Mouse (Mus musculus) testis, postnatal 10 days (tissue): ENCODE measurements around the gene Scap.
"Not testable (repeated sequence)": the region's sequence is repeated elsewhere in the genome, so short reads cannot be mapped to it uniquely, and the experiment has no call there.

Source experiments
- DNase-seq: peaks from one replicate; pipeline ENCODE4 v3.0.0; 2021; ENCODE audit warnings: low spot score

Gene Scap

GRCm38 (mm10) chr9:110384369-110384929, 51.4 kb downstream of the Scap start:
- peak; percentile 58 for DNase-seq

GRCm38 (mm10) chr9:110388011-110388410, 54.9 kb downstream of the Scap start:
- peak; percentile 36 for DNase-seq

DNA sequence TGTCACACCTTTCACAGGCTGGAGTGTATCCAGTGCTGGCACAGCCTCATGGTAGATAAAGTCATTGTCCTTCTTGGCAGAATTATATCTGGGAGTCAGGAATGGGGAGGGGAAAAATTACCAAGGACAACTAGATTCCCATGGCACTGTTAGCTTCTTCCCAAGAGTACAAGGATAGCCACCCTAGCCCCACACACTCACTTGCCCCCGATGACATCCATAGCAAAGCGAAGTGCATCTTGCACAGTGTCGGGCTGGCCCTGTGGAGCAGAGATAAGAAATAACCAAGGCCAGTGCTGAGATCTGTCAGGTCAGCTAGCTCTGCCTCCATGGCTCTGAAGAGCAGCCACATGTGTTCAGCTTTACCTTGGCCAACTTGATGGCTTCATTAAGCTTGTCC, 57.8 kb downstream of the Scap start:
- DNase-seq: no peak

GRCm38 (mm10) chr9:110393295-110393694, 60.2 kb downstream of the Scap start:
- DNase-seq: no peak

- peak; percentile 73 for DNase-seq
Measured at GRCm38 (mm10) chr9:110400650-110401049, 67.6 kb downstream of the Scap start.

DNA sequence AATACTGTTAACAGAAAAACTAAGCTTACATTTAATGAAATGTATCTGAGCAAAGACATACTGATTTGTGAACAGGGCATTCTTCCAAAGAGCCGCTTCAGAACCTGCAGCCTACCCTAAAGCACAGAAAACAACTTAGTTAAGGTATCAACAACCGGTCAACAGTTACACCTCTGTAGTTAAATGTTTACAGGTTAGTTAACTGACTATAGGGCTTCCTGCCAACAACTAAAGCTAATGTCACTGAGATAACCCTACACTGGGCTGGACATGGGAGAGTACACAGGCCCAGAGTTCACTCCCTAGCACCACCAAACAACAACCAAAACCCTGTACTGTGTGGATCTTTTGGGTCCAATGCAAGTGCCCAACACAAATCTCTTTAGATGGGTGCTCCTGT, 69.6 kb downstream of the Scap start:
- DNase-seq: no peak

- DNase-seq: not testable (repeated sequence)
Measured at GRCm38 (mm10) chr9:110403240-110403639, 70.2 kb downstream of the Scap start.

- no peak for DNase-seq
Measured at GRCm38 (mm10) chr9:110407311-110408098, 74.4 kb downstream of the Scap start.

- peak; percentile 97 for DNase-seq
Measured at GRCm38 (mm10) chr9:110408099-110408773, 75.1 kb downstream of the Scap start, which contains the start of gene Ptpn23. TSS of gene Ptpn23 (minus strand) at chr9:110408213.

DNA sequence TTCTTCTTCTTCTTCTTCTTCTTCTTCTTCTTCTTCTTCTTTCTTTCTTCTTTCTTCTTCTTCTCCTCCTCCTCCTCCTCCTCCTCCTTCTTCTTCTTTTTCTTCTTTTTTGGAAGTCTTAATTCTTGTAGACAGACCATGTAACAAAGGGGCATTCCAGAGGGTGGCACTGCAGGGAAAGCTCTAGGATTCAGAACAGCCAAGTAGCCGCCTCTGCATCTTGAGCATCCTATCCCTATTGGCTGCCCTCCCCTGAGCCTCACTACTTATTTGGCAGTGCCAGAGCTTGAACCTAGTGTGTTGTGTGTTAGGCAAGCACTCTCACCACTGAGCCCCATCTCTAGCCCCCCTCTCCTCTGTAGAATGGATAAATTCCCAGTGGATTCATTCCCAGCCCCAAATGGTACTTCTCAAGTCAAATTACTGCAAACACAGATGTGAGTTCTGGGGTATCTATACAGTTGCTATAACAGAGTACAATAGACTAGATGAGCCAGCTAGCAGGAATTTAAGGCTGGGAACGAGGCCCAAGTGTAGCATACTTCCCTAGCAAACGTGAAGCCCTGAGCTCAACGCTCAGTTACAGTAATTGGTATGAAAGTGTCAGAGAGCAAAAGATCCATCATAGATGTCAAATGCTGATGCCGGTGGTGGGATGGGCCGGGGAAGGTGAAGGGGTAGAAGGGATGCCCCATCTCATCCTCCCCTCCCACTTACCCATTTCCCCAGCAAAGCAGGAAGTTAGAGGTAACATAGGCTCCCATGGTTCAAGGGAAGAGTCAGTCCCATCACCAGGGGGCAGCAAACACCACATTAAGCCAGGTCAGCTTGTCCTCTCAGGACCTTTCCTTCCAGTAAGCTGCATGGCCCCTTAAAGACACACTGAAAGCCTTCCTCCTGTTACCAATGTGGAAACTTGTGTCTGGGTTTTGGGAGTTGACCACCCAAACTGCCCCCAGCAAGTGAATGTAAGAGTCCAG, 78.1 kb downstream of the Scap start:
- DNase-seq: peak; percentile 92

DNA sequence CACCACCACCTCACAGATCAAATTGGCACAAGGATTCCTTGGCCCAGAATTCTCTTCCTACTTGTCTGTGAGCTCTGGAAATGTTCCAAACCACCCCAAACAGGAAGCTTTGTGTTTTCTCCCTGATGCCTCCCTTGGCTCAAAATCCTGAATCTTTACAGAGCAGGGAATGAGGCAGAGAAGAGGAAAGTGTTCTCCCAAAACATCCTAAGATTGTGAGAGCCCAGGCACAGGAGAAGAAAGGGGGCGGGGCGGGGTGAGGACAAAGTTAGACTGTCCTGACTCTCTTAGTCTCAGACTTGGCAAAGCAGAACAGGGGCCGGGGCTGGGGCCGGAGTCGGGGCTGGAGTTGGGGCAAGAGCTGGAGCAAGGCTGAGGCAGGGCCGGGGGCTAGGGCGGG, 79.8 kb downstream of the Scap start:
- peak; percentile 70 for DNase-seq

- DNase-seq: peak; percentile 78
Measured at GRCm38 (mm10) chr9:110413785-110414184, 80.7 kb downstream of the Scap start.

- DNase-seq: no peak
Measured at GRCm38 (mm10) chr9:110419511-110420112, 86.5 kb downstream of the Scap start, which contains the start of gene Ngp. TSS of gene Ngp (plus strand) at chr9:110419747.

GRCm38 (mm10) chr9:110431241-110431640, 98.2 kb downstream of the Scap start:
- DNase-seq: no peak

GRCm38 (mm10) chr9:110433045-110433444, 100.0 kb downstream of the Scap start:
- DNase-seq: no peak
